Mouse (Mus musculus) embryonic facial prominence, embryonic 11.5 days (tissue): Measurements from ENCODE around the gene Ppp2r5e. TPM values are rescaled to one million over a fixed set of nuclear protein-coding genes. Genes with fewer than 3 reads are reported as not detected.
A peak's percentile ranks its signal among the peaks of the same experiment; 100 is the strongest.

Experiments used
- ATAC-seq: fragments of 200-750 bp; cut with Nextera tagmentation; replicated peaks from 2 replicates; pipeline ENCODE4 v1.8.0; 2017; ENCODE audit warnings: low read depth; ENCODE audit not compliant: insufficient number of reproducible peaks, low FRiP score, low TSS enrichment
- DNase-seq: peaks from one replicate; pipeline ENCODE4 v3.0.0-alpha.2; 2015; ENCODE audit warnings: low spot score
- H3K27ac ChIP-seq: fragments of 300-500 bp; sonication (generic); replicated peaks from 2 replicates; pipeline ENCODE4 v1.5.1; 2014; ENCODE audit warnings: mild to moderate bottlenecking, low read depth, low read length, control low read depth
- H3K27me3 ChIP-seq: fragments of 300-500 bp; sonication (generic); 2 replicates; pipeline ENCODE4 v1.6.1; 2014; ENCODE audit warnings: mild to moderate bottlenecking, low read length, moderate library complexity, mixed read lengths; ENCODE audit not compliant: control insufficient read depth, insufficient read depth
- H3K36me3 ChIP-seq: fragments of 300-500 bp; sonication (generic); replicated peaks from 2 replicates; pipeline ENCODE4 v1.6.1; 2014; ENCODE audit warnings: low read depth, mild to moderate bottlenecking, low read length, moderate library complexity, mixed read lengths; ENCODE audit not compliant: control insufficient read depth, insufficient read depth
- H3K4me1 ChIP-seq: fragments of 300-500 bp; sonication (generic); 2 replicates; pipeline ENCODE4 v1.6.1; 2014; ENCODE audit warnings: low read length, mixed read lengths; ENCODE audit not compliant: control insufficient read depth, insufficient read depth
- H3K4me2 ChIP-seq: fragments of 300-500 bp; sonication (generic); 2 replicates; pipeline ENCODE4 v1.6.1; 2014; ENCODE audit warnings: low read depth, mild to moderate bottlenecking, control low read depth, low read length, moderate library complexity
- H3K4me3 ChIP-seq: fragments of 300-500 bp; sonication (generic); 2 replicates; pipeline ENCODE4 v1.5.1; 2014; ENCODE audit warnings: low read depth, low read length, control low read depth
- H3K9ac ChIP-seq: fragments of 300-500 bp; sonication (generic); replicated peaks from 2 replicates; pipeline ENCODE4 v1.6.1; 2014; ENCODE audit warnings: mild to moderate bottlenecking, control low read depth, low read length
- H3K9me3 ChIP-seq: fragments of 300-500 bp; sonication (generic); replicated peaks from 2 replicates; pipeline ENCODE4 v1.6.1; 2016; ENCODE audit warnings: mild to moderate bottlenecking, low read length, inconsistent platforms, mixed read lengths; ENCODE audit not compliant: control insufficient read depth
- WGBS: fragments of 180-500 bp; shearing (Covaris S2); extraction: QIAGEN DNeasy Blood & Tissue Kit; methylation state at CpG from one replicate; pipeline ENCODE4 v1.1.7; 2014; 5-methylcytosine and 5-hydroxymethylcytosine counted together
- polyA plus RNA-seq: library from polyadenylated mRNA; unstranded; fragments of >200 nt; fragmentation: Nextera tagmentation; extraction: Ambion mirVana; gene quantifications from 2 replicates; pipeline ENCODE4 v1.2.1, GENCODE M21; 2014

Ppp2r5e gene
- polyA plus RNA-seq, 1 experiment from 2014 or later = 18.7 TPM

- no peak overlapping the region for H3K4me3 ChIP-seq
- H3K9me3 ChIP-seq = no peaks in the 10 kb centered on the region
- DNase-seq (no peak), ATAC-seq (no peak)
- no peak overlapping the region for H3K27ac ChIP-seq
- H3K4me1 ChIP-seq = no peaks in the 10 kb centered on the region
- no peak overlapping the region for H3K4me2 ChIP-seq
- H3K9ac ChIP-seq = no peak overlapping the region
- WGBS = 87% methylated on average over 5 of the region's 5 CpGs
- peaks cover 11% of the 10 kb centered on the region for H3K36me3 ChIP-seq
- no peaks in the 10 kb centered on the region for H3K27me3 ChIP-seq
These were observed 136.4 kb downstream of the Ppp2r5e start for GRCm38 (mm10) chr12:75459656-75460055.

GRCm38 (mm10) chr12:75453441-75453840 lies 142.6 kb downstream of the Ppp2r5e start:
- no peaks in the 10 kb centered on the region for H3K9me3 ChIP-seq
- no peak overlapping the region for H3K27ac ChIP-seq
- ATAC-seq (no peak), DNase-seq (no peak)
- no peak overlapping the region for H3K4me3 ChIP-seq
- H3K4me2 ChIP-seq = no peak overlapping the region
- H3K27me3 ChIP-seq = no peaks in the 10 kb centered on the region
- H3K36me3 ChIP-seq = no peaks in the 10 kb centered on the region; the same call in none of the 2 replicates
- no peaks in the 10 kb centered on the region for H3K4me1 ChIP-seq
- 98% methylated on average over 6 of the region's 6 CpGs for WGBS
- no peak overlapping the region for H3K9ac ChIP-seq

- Histone ChIP-seq H3K4me1 (no peaks in the 10 kb centered on the region), H3K4me2 (no peak overlapping the region), H3K36me3 (no peaks in the 10 kb centered on the region; the same call in 1 of the 2 replicates), H3K9me3 (no peaks in the 10 kb centered on the region), H3K4me3 (no peak overlapping the region), H3K27ac (no peak overlapping the region), H3K9ac (no peak overlapping the region), H3K27me3 (no peaks in the 10 kb centered on the region)
- ATAC-seq = no peak
- peak; percentile 17 for DNase-seq
- WGBS = 76% methylated on average over 4 of the region's 4 CpGs
These were observed 143.0 kb downstream of the Ppp2r5e start for GRCm38 (mm10) chr12:75453027-75453426.

- Histone ChIP-seq H3K4me1 (no peaks in the 10 kb centered on the region), H3K4me2 (no peak overlapping the region), H3K9me3 (no peaks in the 10 kb centered on the region), H3K27me3 (no peaks in the 10 kb centered on the region), H3K9ac (no peak overlapping the region), H3K36me3 (no peaks in the 10 kb centered on the region; the same call in 1 of the 2 replicates), H3K4me3 (no peak overlapping the region), H3K27ac (no peak overlapping the region)
- ATAC-seq = no peak
- no peak for DNase-seq
- WGBS = 92% methylated on average over 8 of the region's 8 CpGs
These were observed 145.5 kb downstream of the Ppp2r5e start for GRCm38 (mm10) chr12:75450592-75450991.

- no peaks in the 10 kb centered on the region for H3K4me1 ChIP-seq
These were observed 146.0 kb downstream of the Ppp2r5e start for GRCm38 (mm10) chr12:75450011-75450410.

GRCm38 (mm10) chr12:75449475-75449966 lies 146.5 kb downstream of the Ppp2r5e start:
- Histone ChIP-seq H3K9me3 (no peaks in the 10 kb centered on the region), H3K27me3 (no peaks in the 10 kb centered on the region), H3K9ac (no peak overlapping the region), H3K4me3 (no peak overlapping the region), H3K27ac (no peak overlapping the region), H3K36me3 (no peaks in the 10 kb centered on the region; the same call in 1 of the 2 replicates), H3K4me1 (no peaks in the 10 kb centered on the region), H3K4me2 (no peak overlapping the region)
- DNase-seq (no peak), ATAC-seq (no peak)
- WGBS = 72% methylated on average over 6 of the region's 6 CpGs

More at GRCm38 (mm10) chr12:75450011-75450410, 146.0 kb downstream of the Ppp2r5e start:
- no peaks in the 10 kb centered on the region; the same call in 1 of the 2 replicates for H3K36me3 ChIP-seq
- 84% methylated on average over 14 of the region's 14 CpGs for WGBS
- DNase-seq (no peak), ATAC-seq (no peak)
- H3K9me3 ChIP-seq = no peaks in the 10 kb centered on the region
- H3K27me3 ChIP-seq = no peaks in the 10 kb centered on the region
- H3K4me2 ChIP-seq = no peak overlapping the region
- no peak overlapping the region for H3K9ac ChIP-seq
- no peak overlapping the region for H3K4me3 ChIP-seq
- no peak overlapping the region for H3K27ac ChIP-seq

- 88% methylated on average over 5 of the region's 5 CpGs for WGBS
- H3K27me3 ChIP-seq = no peaks in the 10 kb centered on the region
These were observed 147.1 kb downstream of the Ppp2r5e start for GRCm38 (mm10) chr12:75448921-75449320.

GRCm38 (mm10) chr12:75446245-75446644 lies 149.8 kb downstream of the Ppp2r5e start:
- no peak overlapping the region for H3K4me2 ChIP-seq
- H3K9me3 ChIP-seq = no peaks in the 10 kb centered on the region
- no peak overlapping the region for H3K27ac ChIP-seq
- H3K27me3 ChIP-seq = no peaks in the 10 kb centered on the region
- ATAC-seq = no peak
- no peaks in the 10 kb centered on the region for H3K4me1 ChIP-seq
- no peak overlapping the region for H3K4me3 ChIP-seq
- 90% methylated on average over 7 of the region's 7 CpGs for WGBS
- no peak for DNase-seq
- no peaks in the 10 kb centered on the region; the same call in 1 of the 2 replicates for H3K36me3 ChIP-seq
- H3K9ac ChIP-seq = no peak overlapping the region

More at GRCm38 (mm10) chr12:75448921-75449320, 147.1 kb downstream of the Ppp2r5e start:
- Histone ChIP-seq H3K4me1 (no peaks in the 10 kb centered on the region), H3K4me3 (no peak overlapping the region), H3K27ac (no peak overlapping the region), H3K4me2 (no peak overlapping the region), H3K36me3 (no peaks in the 10 kb centered on the region; the same call in 1 of the 2 replicates), H3K9ac (no peak overlapping the region), H3K9me3 (no peaks in the 10 kb centered on the region)
- ATAC-seq = no peak
- no peak for DNase-seq
